Mouse (Mus musculus) mammary gland, adult 2 months (tissue): ENCODE data around the gene Hspb6. TPM values are rescaled to one million over a fixed set of nuclear protein-coding genes. Genes with fewer than 3 reads are reported as not detected.

Source experiments
- polyA plus RNA-seq: library from polyadenylated mRNA; depleted of rRNA; stranded (reverse); fragments of >200 nt; gene quantifications from 2 replicates; pipeline ENCODE4 v1.2.3, GENCODE M21; 2012; ENCODE audit warnings: low replicate concordance; rRNA removed

Gene Hspb6
- 49.5 and 798 TPM in 2 replicates for polyA plus RNA-seq

GRCm38 (mm10) chr7:30552102-30553020 is at the start of gene Hspb6, which contains the start of gene Proser3:
Gene Hspb6 (plus strand): TSS chr7:30552178.
Gene Proser3 (minus strand): TSS chr7:30552299.

GRCm38 (mm10) chr7:30534633-30535577 is 17.1 kb upstream of the Hspb6 start, which contains the start of gene Arhgap33:
Gene Arhgap33 (minus strand): TSS chr7:30535060.

GRCm38 (mm10) chr7:30559443-30559954 is 7.5 kb downstream of the Hspb6 start, which contains the start of gene Lin37:
Gene Lin37 (minus strand): TSS chr7:30559838.

GRCm38 (mm10) chr7:30563117-30563905 is 11.3 kb downstream of the Hspb6 start, which contains the start of the genes U2af1l4, Gm49396 and Psenen:
Gene U2af1l4 (plus strand): TSS chr7:30563301.
Gene Gm49396 (plus strand): TSS chr7:30563344.
Gene Psenen (minus strand): TSS chr7:30563627.

GRCm38 (mm10) chr7:30564970-30565571 is 13.1 kb downstream of the Hspb6 start, which contains the start of gene Igflr1:
Gene Igflr1 (plus strand): TSS chr7:30565427.

GRCm38 (mm10) chr7:30588676-30589434 is 36.9 kb downstream of the Hspb6 start, which contains the start of gene Kmt2b:
Gene Kmt2b (minus strand): TSS chr7:30588726.

GRCm38 (mm10) chr7:30598786-30599185 is 46.8 kb downstream of the Hspb6 start, which contains the start of gene Zbtb32:
Gene Zbtb32 (minus strand): TSS chr7:30598909.

Other genes starting within 250 kb of the Hspb6 start
- 159 and 218 TPM in 2 replicates for gene Alkbh6, start 243.5 kb upstream of the Hspb6 start, polyA plus RNA-seq
- gene Syne4, start 237.4 kb upstream of the Hspb6 start, polyA plus RNA-seq = 58.8 and 76.8 TPM in 2 replicates
- 0.52 and 2.0 TPM in 2 replicates for gene E130208F15Rik, start 230.4 kb upstream of the Hspb6 start, polyA plus RNA-seq
- gene Sdhaf1, start 228.3 kb upstream of the Hspb6 start, polyA plus RNA-seq = 18.7 and 40.8 TPM in 2 replicates
- 6.3 and 9.1 TPM in 2 replicates for gene Lrfn3, start 189.4 kb upstream of the Hspb6 start, polyA plus RNA-seq
- 324 and 410 TPM in 2 replicates for gene Tyrobp, start 138.4 kb upstream of the Hspb6 start, polyA plus RNA-seq
- gene Hcst, start 132.3 kb upstream of the Hspb6 start, polyA plus RNA-seq = 133 and 195 TPM in 2 replicates
- gene Nfkbid, start 130.4 kb upstream of the Hspb6 start, polyA plus RNA-seq = 16.2 and 37.4 TPM in 2 replicates
- gene Aplp1, start 106.6 kb upstream of the Hspb6 start, polyA plus RNA-seq = 3.7 and 7.4 TPM in 2 replicates
- 0.63 TPM in 1 of 2 replicates, not detected in the other for gene Kirrel2, start 94.5 kb upstream of the Hspb6 start, polyA plus RNA-seq
- 0.27 and 0.61 TPM in 2 replicates for gene Nphs1, start 93.9 kb upstream of the Hspb6 start, polyA plus RNA-seq
- gene Prodh2, start 58.6 kb upstream of the Hspb6 start, polyA plus RNA-seq = 1.4 TPM in 1 of 2 replicates, not detected in the other
- gene Arhgap33, start 17.1 kb upstream of the Hspb6 start, polyA plus RNA-seq = 10.7 and 22.5 TPM in 2 replicates
- 8.0 and 10.5 TPM in 2 replicates for gene Proser3, start 121 bp downstream of the Hspb6 start, polyA plus RNA-seq
- 36.9 and 40.0 TPM in 2 replicates for gene Lin37, start 7.7 kb downstream of the Hspb6 start, polyA plus RNA-seq
- 58.9 and 66.3 TPM in 2 replicates for gene U2af1l4, start 11.1 kb downstream of the Hspb6 start, polyA plus RNA-seq
- gene Gm49396, start 11.2 kb downstream of the Hspb6 start, polyA plus RNA-seq = 2.1 and 2.5 TPM in 2 replicates
- 97.0 and 187 TPM in 2 replicates for gene Psenen, start 11.4 kb downstream of the Hspb6 start, polyA plus RNA-seq
- 9.9 and 16.6 TPM in 2 replicates for gene Igflr1, start 13.2 kb downstream of the Hspb6 start, polyA plus RNA-seq
- gene Kmt2b, start 36.5 kb downstream of the Hspb6 start, polyA plus RNA-seq = 63.8 and 73.1 TPM in 2 replicates
- 4.8 and 7.8 TPM in 2 replicates for gene Zbtb32, start 46.7 kb downstream of the Hspb6 start, polyA plus RNA-seq
- gene Upk1a, start 60.7 kb downstream of the Hspb6 start, polyA plus RNA-seq = 1.4 and 2.3 TPM in 2 replicates
- 332 and 742 TPM in 2 replicates for gene Cox6b1, start 74.0 kb downstream of the Hspb6 start, polyA plus RNA-seq
- gene Etv2, start 83.7 kb downstream of the Hspb6 start, polyA plus RNA-seq = not detected in 2 replicates
- gene Rbm42, start 98.1 kb downstream of the Hspb6 start, polyA plus RNA-seq = 53.5 and 112 TPM in 2 replicates
- gene Haus5, start 112.8 kb downstream of the Hspb6 start, polyA plus RNA-seq = 11.4 and 12.7 TPM in 2 replicates
- not detected in 2 replicates for gene Pmis2, start 119.4 kb downstream of the Hspb6 start, polyA plus RNA-seq
- not detected in 2 replicates for gene 2200002J24Rik, start 146.7 kb downstream of the Hspb6 start, polyA plus RNA-seq
- gene Atp4a, start 160.0 kb downstream of the Hspb6 start, polyA plus RNA-seq = 0.05 and 0.70 TPM in 2 replicates
- gene Tmem147, start 177.4 kb downstream of the Hspb6 start, polyA plus RNA-seq = 183 and 405 TPM in 2 replicates
- gene Gapdhs, start 191.5 kb downstream of the Hspb6 start, polyA plus RNA-seq = 0.09 and 0.10 TPM in 2 replicates
- gene Sbsn, start 199.3 kb downstream of the Hspb6 start, polyA plus RNA-seq = 6.5 and 14.4 TPM in 2 replicates
- 5.2 and 132 TPM in 2 replicates for gene Dmkn, start 211.6 kb downstream of the Hspb6 start, polyA plus RNA-seq
- 1.2 and 71.0 TPM in 2 replicates for gene Krtdap, start 235.7 kb downstream of the Hspb6 start, polyA plus RNA-seq